Mouse (Mus musculus) neural tube, embryonic 11.5 days (tissue): ENCODE results near the gene Olfr99. TPM values are rescaled to one million over a fixed set of nuclear protein-coding genes. Genes with fewer than 3 reads are reported as not detected.

Experiments
- ATAC-seq: fragments of 200-750 bp; cut with Nextera tagmentation; 2 replicates; pipeline ENCODE4 v1.8.0; 2017; ENCODE audit warnings: moderate number of reproducible peaks, mild to moderate bottlenecking, moderate TSS enrichment, moderate library complexity; ENCODE audit not compliant: insufficient read depth, low FRiP score, low TSS enrichment
- DNase-seq: peaks from one replicate; pipeline ENCODE4 v3.0.0-alpha.2; 2015; ENCODE audit warnings: low spot score
- H3K27ac ChIP-seq: fragments of 300-500 bp; sonication (generic); 2 replicates; pipeline ENCODE4 v1.5.1; 2014; ENCODE audit warnings: low read depth, mild to moderate bottlenecking, low read length
- H3K27me3 ChIP-seq: fragments of 300-500 bp; sonication (generic); 2 replicates; pipeline ENCODE4 v1.6.1; 2014; ENCODE audit warnings: mild to moderate bottlenecking, low read length, mixed read lengths; ENCODE audit not compliant: control insufficient read depth, insufficient read depth
- H3K36me3 ChIP-seq: fragments of 300-500 bp; sonication (generic); 2 replicates; pipeline ENCODE4 v1.6.1; 2014; ENCODE audit warnings: mild to moderate bottlenecking, low read length, moderate library complexity, mixed read lengths; ENCODE audit not compliant: control insufficient read depth, insufficient read depth
- H3K4me1 ChIP-seq: fragments of 300-500 bp; sonication (generic); 2 replicates; pipeline ENCODE4 v1.6.1; 2014; ENCODE audit warnings: low read length, mixed read lengths; ENCODE audit not compliant: control insufficient read depth, insufficient read depth
- H3K4me2 ChIP-seq: fragments of 300-500 bp; sonication (generic); 2 replicates; pipeline ENCODE4 v1.6.1; 2014; ENCODE audit warnings: low read depth, mild to moderate bottlenecking, moderate library complexity
- H3K4me3 ChIP-seq: fragments of 300-500 bp; sonication (generic); 2 replicates; pipeline ENCODE4 v1.5.1; 2014; ENCODE audit warnings: low read depth, low read length
- H3K9ac ChIP-seq: fragments of 300-500 bp; sonication (generic); 2 replicates; pipeline ENCODE4 v1.6.1; 2014; ENCODE audit warnings: mild to moderate bottlenecking, low read length
- H3K9me3 ChIP-seq: fragments of 300-500 bp; sonication (generic); 2 replicates; pipeline ENCODE4 v1.6.1; 2016; ENCODE audit warnings: low read length; ENCODE audit not compliant: control insufficient read depth
- WGBS: fragments of 180-500 bp; shearing (Covaris S2); extraction: QIAGEN DNeasy Blood & Tissue Kit; methylation state at CpG from one replicate; pipeline ENCODE4 v1.1.7; 2014; 5-methylcytosine and 5-hydroxymethylcytosine counted together
- polyA plus RNA-seq: library from polyadenylated mRNA; unstranded; fragments of >200 nt; fragmentation: Nextera tagmentation; extraction: Ambion mirVana; gene quantifications from 2 replicates; pipeline ENCODE4 v1.2.1, GENCODE M21; 2014

Olfr99 gene
- polyA plus RNA-seq: not detected in 2 replicates

GRCm38 (mm10) chr17:37283360-37283759 is at the start of gene Olfr99:
Gene Olfr99 (minus strand): TSS chr17:37283460.
- no peak within 1 kb of the TSS for H3K9ac ChIP-seq
- H3K9me3 ChIP-seq: no peaks in the 10 kb centered on the region
- H3K4me1 ChIP-seq: no peaks in the 10 kb centered on the region
- no peak for DNase-seq
- H3K4me2 ChIP-seq: no peak within 1 kb of the TSS
- no peak within 1 kb of the TSS for H3K27ac ChIP-seq
- WGBS: 79% methylated on average over 1 of the region's 1 CpGs
- no peak within 1 kb of the TSS for H3K4me3 ChIP-seq
- no peak for ATAC-seq
- H3K36me3 ChIP-seq: no peaks in the 10 kb centered on the region
- no peaks in the 10 kb centered on the region for H3K27me3 ChIP-seq

GRCm38 (mm10) chr17:37316954-37317353 is 33.7 kb upstream of the Olfr99 start, which contains the start of gene Olfr102:
Gene Olfr102 (minus strand): TSS chr17:37317054.
- no peaks in the 10 kb centered on the region for H3K36me3 ChIP-seq
- ATAC-seq (no peak), DNase-seq (no peak)
- H3K4me1 ChIP-seq: no peaks in the 10 kb centered on the region
- no peak within 1 kb of the TSS for H3K9ac ChIP-seq
- no peak within 1 kb of the TSS for H3K27ac ChIP-seq
- H3K4me2 ChIP-seq: no peak within 1 kb of the TSS
- H3K27me3 ChIP-seq: no peaks in the 10 kb centered on the region
- H3K4me3 ChIP-seq: no peak within 1 kb of the TSS
- H3K9me3 ChIP-seq: no peaks in the 10 kb centered on the region

GRCm38 (mm10) chr17:37310146-37310699 is 27.0 kb upstream of the Olfr99 start:
- Histone ChIP-seq H3K36me3 (no peaks in the 10 kb centered on the region), H3K27ac (no peak overlapping the region), H3K9ac (no peak overlapping the region), H3K4me2 (no peak overlapping the region), H3K27me3 (no peaks in the 10 kb centered on the region), H3K4me1 (no peaks in the 10 kb centered on the region), H3K9me3 (no peaks in the 10 kb centered on the region; the same call in 1 of the 2 replicates), H3K4me3 (no peak overlapping the region)
- ATAC-seq (no peak), DNase-seq (no peak)
- 50% methylated on average over 2 of the region's 2 CpGs for WGBS

GRCm38 (mm10) chr17:37308483-37308882 is 25.2 kb upstream of the Olfr99 start:
- Histone ChIP-seq H3K27ac (no peak overlapping the region), H3K4me1 (no peaks in the 10 kb centered on the region), H3K4me2 (no peak overlapping the region), H3K4me3 (no peak overlapping the region), H3K27me3 (no peaks in the 10 kb centered on the region), H3K9ac (no peak overlapping the region), H3K36me3 (no peaks in the 10 kb centered on the region), H3K9me3 (no peaks in the 10 kb centered on the region; the same call in 1 of the 2 replicates)
- no peak for ATAC-seq
- WGBS: 45% methylated on average over 4 of the region's 4 CpGs
- DNase-seq: no peak

GRCm38 (mm10) chr17:37304213-37304612 is 21.0 kb upstream of the Olfr99 start, which contains the start of gene Olfr101:
Gene Olfr101 (minus strand): TSS chr17:37304313.
- Histone ChIP-seq H3K27ac (no peak within 1 kb of the TSS), H3K4me2 (no peak within 1 kb of the TSS), H3K9ac (no peak within 1 kb of the TSS), H3K27me3 (no peaks in the 10 kb centered on the region), H3K4me3 (no peak within 1 kb of the TSS), H3K4me1 (no peaks in the 10 kb centered on the region), H3K36me3 (no peaks in the 10 kb centered on the region), H3K9me3 (no peaks in the 10 kb centered on the region; the same call in 1 of the 2 replicates)
- no peak for DNase-seq
- no peak for ATAC-seq
- 88% methylated on average over 4 of the region's 4 CpGs for WGBS

GRCm38 (mm10) chr17:37280331-37280730 is 2.9 kb downstream of the Olfr99 start:
- ATAC-seq: no peak
- no peak for DNase-seq
- Histone ChIP-seq H3K36me3 (no peaks in the 10 kb centered on the region), H3K4me3 (no peak overlapping the region), H3K27ac (no peak overlapping the region), H3K9me3 (no peaks in the 10 kb centered on the region), H3K4me2 (no peak overlapping the region), H3K27me3 (no peaks in the 10 kb centered on the region), H3K4me1 (no peaks in the 10 kb centered on the region), H3K9ac (no peak overlapping the region)
- WGBS: 79% methylated on average over 1 of the region's 1 CpGs

GRCm38 (mm10) chr17:37276573-37276972 is 6.7 kb downstream of the Olfr99 start:
- Histone ChIP-seq H3K4me2 (no peak overlapping the region), H3K4me3 (no peak overlapping the region), H3K27me3 (no peaks in the 10 kb centered on the region), H3K4me1 (no peaks in the 10 kb centered on the region), H3K27ac (no peak overlapping the region), H3K9me3 (no peaks in the 10 kb centered on the region), H3K36me3 (no peaks in the 10 kb centered on the region), H3K9ac (no peak overlapping the region)
- DNase-seq (no peak), ATAC-seq (no peak)

- Histone ChIP-seq H3K9me3 (no peaks in the 10 kb centered on the region), H3K27ac (no peak overlapping the region), H3K27me3 (no peaks in the 10 kb centered on the region), H3K4me1 (no peaks in the 10 kb centered on the region), H3K36me3 (no peaks in the 10 kb centered on the region), H3K4me2 (no peak overlapping the region), H3K9ac (no peak overlapping the region), H3K4me3 (no peak overlapping the region)
- DNase-seq (no peak), ATAC-seq (no peak)
- 83% methylated on average over 2 of the region's 2 CpGs for WGBS
These were observed 7.5 kb downstream of the Olfr99 start for GRCm38 (mm10) chr17:37275626-37276248.

- 63% methylated on average over 8 of the region's 8 CpGs for WGBS
- DNase-seq: no peak
These were observed 12.6 kb downstream of the Olfr99 start for GRCm38 (mm10) chr17:37270702-37271092.

More at GRCm38 (mm10) chr17:37270702-37271092, 12.6 kb downstream of the Olfr99 start:
- Histone ChIP-seq H3K27ac (no peak overlapping the region), H3K4me2 (peak overlapping the region; percentile 85), H3K9me3 (no peaks in the 10 kb centered on the region), H3K4me3 (peak overlapping the region; percentile 42; the same call in 1 of the 2 replicates), H3K27me3 (no peaks in the 10 kb centered on the region), H3K9ac (0 out of 2 replicates have a peak overlapping the region, but pooled peaks have one; percentile 35), H3K36me3 (no peaks in the 10 kb centered on the region), H3K4me1 (no peaks in the 10 kb centered on the region)
- peak; percentile 27; the same call in 1 of the 2 replicates for ATAC-seq
